Mouse (Mus musculus) adrenal gland, adult (tissue): ENCODE data around the gene Olfr330.
"Not testable (repeated sequence)": the region's sequence is repeated elsewhere in the genome, so short reads cannot be mapped to it uniquely, and the experiment has no call there.

Experiments
- DNase-seq, 2 experiments: peaks; one replicate each; pipeline ENCODE4 v3.0.0; 2022 to 2023; ENCODE audit warnings: low spot score in 1 of 2; ENCODE audit not compliant: inconsistent age in 2 of 2

Gene Olfr330

DNA sequence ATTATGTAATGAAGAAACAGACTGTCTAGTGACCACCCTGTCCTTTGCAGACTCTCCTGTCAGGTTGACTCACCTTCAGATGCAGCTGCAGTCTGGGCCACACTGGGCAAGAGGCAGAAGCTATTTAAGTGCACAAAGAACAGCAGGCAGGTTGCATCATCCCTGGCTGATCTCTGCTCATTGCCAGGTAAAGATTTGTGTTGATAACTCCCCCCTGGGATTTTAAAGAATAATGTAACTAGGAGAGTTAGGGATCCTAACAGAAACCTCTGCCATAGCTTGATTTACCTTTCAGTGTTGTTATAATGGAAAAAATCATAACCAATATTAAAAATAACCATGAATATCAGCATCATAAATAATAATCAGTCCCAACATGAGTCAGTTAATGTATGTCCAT lies at the start of gene Olfr330:
Gene Olfr330, minus strand, starts transcription at position 101 of the 400 bp plus-strand sequence.
- DNase-seq = not testable (repeated sequence)

DNA sequence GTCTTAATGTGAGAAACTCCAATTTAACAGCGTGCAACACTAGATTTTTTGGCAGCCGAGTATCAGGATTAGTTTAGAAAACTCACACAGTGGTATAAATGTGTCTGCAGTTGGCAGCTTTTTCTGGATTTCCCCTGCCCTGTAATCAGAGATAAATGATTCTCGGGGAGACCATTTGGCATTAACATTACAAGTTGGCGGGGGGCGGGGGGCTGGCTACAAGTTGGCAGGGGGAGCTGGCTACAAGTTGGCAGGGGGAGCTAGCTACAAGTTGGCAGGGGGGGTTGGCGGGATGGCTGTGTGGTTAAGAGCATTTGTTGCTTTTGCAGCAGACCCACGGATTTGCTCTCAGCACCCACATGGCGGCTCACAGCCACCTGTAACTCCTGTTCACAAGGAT lies 44.0 kb upstream of the Olfr330 start:
- DNase-seq = no peak

DNA sequence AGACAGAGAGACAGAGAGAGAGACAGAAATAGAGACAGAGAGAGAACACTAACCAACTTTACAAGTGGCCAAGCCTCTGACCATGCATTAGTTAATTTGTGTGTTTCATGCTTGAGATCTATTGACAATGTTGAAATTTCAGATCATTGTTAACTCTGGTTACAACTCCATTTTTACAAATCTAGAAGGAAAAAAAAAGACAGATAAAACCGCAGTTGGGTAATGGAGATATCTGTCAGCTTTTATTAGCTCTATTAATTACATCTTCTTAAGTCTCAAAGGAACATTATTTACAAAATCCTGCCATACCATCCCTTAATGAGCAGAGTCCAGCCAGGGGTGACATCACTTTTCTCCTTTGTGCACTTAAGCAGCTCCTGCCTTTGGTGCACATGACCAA lies 42.8 kb upstream of the Olfr330 start, which contains the start of gene Olfr325:
Gene Olfr325, plus strand, starts transcription at position 301 of the 400 bp plus-strand sequence.
- no peak for DNase-seq

DNA sequence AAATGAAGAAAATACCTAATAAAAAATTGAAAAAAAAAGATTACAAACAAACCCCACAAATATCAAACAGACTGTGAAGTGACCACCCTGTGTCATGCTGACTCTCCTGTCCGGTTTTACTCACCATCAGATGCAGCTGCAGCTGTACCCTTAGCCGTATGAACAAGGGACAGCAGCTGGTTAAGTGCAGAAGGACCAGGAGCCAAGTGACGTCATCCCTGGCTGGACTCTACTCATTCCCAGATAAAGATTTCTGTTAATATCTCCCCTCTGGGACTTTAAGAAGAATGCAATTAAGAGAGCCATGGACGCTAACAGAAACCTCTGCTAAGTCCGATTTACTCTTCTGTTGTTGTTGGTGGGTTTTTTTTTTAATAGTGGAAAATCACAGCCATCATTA lies 35.8 kb upstream of the Olfr330 start, which contains the start of gene Olfr224:
Gene Olfr224, minus strand, starts transcription at position 149 of the 400 bp plus-strand sequence.
- DNase-seq = no peak

DNA sequence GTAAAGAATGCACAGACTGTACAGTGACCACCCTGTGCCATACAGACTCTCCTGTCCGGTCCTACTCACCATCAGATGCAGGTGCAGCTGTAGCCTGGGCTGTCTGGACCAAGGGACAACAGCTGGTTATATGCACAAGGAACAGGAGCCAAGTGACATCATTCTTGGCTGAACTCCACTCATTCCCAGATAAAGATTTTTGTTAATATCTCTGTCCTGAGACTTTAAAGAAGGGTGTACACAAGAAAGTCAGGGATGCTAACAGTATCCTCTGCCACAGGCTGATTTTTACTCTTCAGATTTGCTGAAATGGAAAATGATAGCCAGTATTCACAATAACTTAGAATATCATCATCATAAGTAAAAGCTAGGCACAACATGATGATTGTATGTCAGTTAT lies 20.9 kb upstream of the Olfr330 start, which contains the start of gene Olfr328:
Gene Olfr328, minus strand, starts transcription at position 101 of the 400 bp plus-strand sequence.
- DNase-seq = peak in 1 of 2 experiments; percentile 34

DNA sequence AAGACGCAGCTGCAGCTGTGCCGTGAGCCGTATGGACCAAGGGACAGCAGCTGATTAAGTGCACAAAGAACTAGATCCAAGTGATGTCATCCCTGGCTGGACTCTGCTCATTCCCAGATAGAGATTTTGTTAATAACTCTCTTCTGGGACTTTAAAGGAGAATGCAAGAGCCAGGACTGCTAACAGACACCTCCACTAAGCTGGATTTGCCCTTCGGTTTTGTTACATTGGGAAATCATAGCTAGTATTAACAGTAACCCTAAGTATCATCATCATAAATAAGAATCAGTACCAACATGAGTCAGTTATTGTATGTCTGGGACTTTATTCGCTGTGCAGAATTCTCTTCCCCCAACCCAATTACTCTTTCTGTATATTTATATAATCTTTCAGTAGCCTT lies 11.7 kb upstream of the Olfr330 start, which contains the start of gene Olfr329-ps:
Gene Olfr329-ps, minus strand, starts transcription at position 101 of the 400 bp plus-strand sequence.
- no peak for DNase-seq

DNA sequence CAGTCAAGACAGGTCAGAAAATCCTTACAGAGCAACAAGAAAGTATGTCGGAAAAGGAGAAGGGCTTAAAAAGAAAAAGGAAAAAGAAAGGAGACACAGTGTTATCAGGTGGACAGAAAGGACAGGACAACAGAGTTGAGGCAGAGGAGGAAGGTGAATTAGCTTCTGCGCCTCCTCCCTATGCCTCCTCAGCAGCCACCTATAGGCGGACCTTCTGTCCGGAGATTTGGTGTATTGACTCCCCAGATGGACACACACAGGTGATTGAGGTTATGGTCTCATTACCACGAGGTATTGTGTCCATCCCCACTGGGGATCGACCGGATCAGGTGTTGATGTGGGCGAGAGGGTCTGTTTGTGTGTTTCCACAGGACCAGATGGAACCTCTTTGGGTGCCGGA lies 14.9 kb downstream of the Olfr330 start:
- peak; percentile 24 to 41 for DNase-seq

DNA sequence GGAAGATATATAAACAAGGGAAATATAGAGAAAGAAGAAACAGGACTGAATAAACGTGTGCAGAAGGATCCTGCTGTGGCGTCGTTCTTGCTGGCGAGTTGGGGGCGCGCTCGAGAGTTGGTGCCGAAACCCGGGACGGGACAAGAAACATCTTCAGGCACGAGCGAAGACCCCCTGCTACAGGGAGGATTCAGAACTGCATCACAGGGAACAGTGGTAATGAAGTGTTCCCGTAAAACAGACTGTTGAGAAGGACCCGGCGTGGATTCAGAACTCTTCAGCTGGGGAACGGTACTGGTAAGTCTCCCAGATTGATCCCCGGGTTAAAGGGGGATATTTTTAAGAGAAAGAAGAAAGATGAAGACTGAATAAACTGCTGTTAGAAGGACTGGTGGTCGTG lies 15.7 kb downstream of the Olfr330 start:
- DNase-seq = peak; percentile 63 to 82

DNA sequence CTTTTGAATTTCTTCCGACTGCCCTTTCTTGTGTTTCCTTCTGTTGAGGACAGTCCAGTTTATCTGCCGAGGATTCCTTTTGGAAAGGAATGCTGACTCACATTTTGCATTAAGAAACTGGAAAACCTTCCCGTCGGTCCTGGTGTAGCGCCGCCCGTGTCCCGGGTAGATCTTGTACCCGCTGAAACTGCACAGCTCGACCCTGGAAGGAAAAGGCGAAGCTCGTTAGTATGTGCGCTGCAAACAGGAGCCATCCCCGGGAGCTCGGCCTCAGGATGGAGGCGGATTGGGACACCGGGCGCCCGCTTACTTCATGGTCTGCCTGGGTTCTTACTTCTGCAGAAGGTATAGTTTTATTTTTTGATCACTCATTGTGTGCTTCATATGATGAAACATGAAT lies 25.6 kb downstream of the Olfr330 start:
- not testable (repeated sequence) for DNase-seq

DNA sequence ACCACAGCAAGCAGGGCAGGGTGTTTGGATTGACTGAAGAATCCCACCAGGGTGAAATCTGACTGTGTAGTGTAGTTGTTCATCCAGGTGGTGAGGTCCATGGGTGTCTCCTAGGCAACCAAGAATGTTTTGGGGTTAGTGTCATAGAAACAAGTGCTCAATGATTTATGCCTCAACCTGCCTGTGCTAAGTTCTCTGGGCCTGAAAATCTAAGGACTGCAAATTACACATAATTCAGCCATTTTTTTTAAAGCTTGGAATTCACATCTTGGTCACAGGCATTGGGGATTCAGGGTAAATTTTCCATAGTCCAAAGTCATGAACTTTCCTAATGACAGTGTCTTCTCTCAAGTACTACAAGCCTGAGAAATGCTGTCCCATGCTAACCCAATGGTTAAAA lies 32.2 kb downstream of the Olfr330 start, which contains the start of gene Olfr331:
Gene Olfr331, minus strand, starts transcription at position 101 of the 400 bp plus-strand sequence.
- DNase-seq = not testable (repeated sequence)

DNA sequence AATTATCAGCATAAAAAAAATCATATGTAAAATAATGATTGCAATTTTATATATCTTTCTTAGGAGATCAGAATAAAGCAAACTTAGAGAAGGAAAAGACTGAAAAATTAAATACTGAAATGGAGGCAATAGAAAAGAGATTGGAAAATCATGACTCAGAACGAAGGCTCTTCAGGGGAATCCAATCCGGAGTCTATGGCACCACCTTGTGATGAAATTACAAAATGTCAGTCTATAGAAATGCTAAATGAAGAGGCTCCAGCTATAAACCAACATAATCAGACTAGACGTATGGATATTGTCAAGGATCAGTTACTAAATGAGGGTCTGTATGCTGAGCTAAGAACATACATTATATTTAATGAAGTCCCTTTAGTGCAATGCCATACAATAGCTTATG lies 35.3 kb downstream of the Olfr330 start:
- no peak for DNase-seq

DNA sequence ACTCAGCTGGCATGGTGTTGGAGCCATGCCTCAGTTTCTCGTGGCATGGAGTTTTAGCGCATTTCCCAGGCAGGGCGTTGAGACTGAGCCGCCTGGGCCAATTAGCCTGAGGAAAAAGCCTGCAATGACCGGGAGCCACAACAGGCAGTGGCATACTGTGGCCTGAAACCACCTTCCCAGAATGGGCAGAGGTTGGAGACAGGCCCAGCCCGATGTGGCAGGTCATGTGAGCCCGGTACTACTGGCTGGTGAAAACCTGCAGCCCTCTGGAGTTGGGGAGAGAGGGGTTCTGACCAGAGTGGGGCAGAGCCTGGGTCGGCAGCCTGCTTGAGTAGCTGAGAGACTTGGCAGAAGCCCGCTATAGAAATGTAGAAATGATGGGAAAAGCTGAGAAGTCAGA lies 35.9 kb downstream of the Olfr330 start:
- DNase-seq = no peak

DNA sequence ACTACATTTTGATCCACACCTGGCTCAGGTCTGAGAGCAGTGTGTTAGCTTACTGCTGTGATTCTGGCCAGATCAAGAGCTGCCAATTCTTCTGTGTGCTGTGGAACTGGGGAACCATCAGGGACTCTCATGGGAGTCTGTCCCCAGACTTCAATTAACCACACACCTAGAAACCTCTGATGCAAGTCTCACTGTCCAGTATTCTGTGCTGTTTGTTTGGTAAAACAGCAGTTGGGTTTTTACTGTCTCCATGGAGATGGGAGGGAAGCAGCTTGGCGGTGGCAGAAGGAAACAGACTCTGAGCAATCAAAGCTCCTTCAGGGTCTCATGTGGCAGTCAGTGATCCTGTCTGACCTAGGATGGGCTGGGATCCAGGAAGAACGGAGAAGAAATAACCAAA lies 42.2 kb downstream of the Olfr330 start, which contains the start of gene Olfr332:
Gene Olfr332, minus strand, starts transcription at position 101 of the 400 bp plus-strand sequence.
- DNase-seq = no peak
